Mouse (Mus musculus): Measurements from ENCODE around the gene Grip2.
A peak's percentile ranks its signal among the peaks of the same experiment; 100 is the strongest.

Gene Grip2

DNA sequence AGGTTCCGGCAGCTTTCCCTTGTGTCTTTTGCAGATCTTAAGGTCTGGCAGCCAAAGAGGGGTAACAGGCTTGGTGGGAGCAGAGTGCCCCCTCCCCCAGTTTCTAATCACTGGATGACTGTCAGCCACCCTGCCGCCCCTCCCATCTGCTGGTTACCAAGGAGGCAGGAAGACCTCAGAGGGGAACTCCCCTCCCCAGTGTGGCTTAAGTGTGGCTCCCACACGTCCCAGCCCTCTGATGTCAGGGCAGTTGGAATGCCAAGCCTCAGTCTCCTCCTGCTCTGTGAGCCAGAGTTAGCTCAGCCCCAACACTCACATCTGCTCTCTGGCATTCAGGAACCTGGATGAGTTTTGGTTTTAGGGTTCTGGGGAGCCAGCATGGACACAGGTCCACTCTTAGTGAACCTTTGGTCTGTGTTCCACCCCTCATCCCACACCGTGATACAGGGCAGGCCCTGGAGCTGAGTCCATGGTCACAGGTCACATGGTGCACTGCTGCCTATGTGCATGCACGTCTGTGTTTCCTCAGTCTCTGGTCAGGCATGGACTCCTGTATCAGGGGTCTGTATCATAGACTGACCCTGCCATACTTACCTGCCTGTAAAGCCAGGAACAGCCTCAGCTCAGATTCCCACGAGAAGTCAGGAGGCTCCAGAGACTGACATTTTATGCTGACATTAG, 98.0 kb downstream of the Grip2 start:
- DNase-seq = no peak

DNA sequence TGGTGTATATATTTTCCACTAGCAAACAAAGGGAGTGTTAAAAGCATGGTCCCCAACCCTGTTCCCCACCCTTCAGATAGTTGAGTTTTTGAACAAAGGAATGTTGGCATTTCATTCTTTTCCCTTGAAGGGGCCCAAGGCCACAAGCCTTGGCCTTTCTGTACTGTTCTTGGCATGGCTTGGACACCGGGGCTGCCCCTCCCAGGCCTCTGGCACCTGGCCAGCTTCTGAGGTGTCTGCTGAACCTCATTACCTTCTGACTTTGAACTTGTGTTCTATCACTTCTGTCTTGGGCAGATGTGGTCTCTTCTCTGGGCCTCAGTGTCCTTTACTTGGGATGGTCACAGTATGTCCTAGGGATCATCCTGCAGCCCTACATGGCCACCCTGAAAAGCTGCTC, 99.7 kb downstream of the Grip2 start:
- DNase-seq = no peak

DNA sequence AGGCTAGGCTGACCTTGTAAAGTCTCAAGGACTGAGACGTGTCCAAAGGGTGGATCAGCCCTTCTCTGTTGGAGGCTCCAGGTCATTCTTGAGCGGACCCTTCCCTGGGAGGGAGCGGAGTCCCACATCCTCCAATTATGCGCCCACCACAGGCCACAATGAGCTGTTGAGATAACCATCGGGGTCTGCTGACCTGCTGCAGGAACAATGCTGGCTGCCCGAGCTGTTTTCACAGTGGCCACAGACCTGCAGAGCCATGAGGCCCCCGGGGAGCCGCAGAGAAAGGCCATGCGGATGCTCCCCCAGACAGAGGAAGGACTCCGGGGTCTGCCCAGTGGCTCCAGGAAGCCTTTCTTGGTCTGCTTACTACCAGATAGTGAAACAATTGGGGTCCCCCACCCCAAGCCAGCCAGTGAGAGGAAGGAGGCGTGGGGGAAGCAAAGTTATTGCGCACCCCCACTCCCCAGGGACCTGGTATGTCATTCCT, 105.8 kb downstream of the Grip2 start:
- DNase-seq = no peak

- DNase-seq = no peak
These were observed 106.3 kb downstream of the Grip2 start for GRCm38 (mm10) chr6:91720588-91721214.

GRCm38 (mm10) chr6:91719865-91720533, 107.1 kb downstream of the Grip2 start:
- DNase-seq = peak; percentile 88

GRCm38 (mm10) chr6:91719042-91719747, 107.9 kb downstream of the Grip2 start:
- DNase-seq = peak; percentile 70

DNA sequence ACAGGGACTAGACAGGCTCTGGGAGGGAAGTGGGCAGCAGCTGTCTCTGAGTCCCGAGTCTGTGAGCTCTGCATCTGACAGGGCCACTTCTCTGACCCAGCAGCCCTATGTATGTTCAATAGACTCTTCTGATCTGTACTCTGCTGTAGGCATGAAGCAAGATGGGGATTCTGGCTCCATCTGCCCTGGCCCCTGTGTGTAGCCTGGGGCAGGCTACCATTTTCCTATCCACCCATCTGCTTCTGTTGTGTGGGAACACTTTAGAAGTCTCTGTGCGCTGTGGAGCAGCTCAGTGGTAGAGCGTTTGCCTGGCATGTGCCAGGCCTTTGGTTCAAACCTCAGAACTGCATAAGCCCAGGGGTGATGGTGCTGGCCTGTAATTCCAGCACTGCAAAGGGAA, 108.4 kb downstream of the Grip2 start:
- DNase-seq = no peak

- DNase-seq = no peak
These were observed 109.0 kb downstream of the Grip2 start for GRCm38 (mm10) chr6:91718067-91718466.

DNA sequence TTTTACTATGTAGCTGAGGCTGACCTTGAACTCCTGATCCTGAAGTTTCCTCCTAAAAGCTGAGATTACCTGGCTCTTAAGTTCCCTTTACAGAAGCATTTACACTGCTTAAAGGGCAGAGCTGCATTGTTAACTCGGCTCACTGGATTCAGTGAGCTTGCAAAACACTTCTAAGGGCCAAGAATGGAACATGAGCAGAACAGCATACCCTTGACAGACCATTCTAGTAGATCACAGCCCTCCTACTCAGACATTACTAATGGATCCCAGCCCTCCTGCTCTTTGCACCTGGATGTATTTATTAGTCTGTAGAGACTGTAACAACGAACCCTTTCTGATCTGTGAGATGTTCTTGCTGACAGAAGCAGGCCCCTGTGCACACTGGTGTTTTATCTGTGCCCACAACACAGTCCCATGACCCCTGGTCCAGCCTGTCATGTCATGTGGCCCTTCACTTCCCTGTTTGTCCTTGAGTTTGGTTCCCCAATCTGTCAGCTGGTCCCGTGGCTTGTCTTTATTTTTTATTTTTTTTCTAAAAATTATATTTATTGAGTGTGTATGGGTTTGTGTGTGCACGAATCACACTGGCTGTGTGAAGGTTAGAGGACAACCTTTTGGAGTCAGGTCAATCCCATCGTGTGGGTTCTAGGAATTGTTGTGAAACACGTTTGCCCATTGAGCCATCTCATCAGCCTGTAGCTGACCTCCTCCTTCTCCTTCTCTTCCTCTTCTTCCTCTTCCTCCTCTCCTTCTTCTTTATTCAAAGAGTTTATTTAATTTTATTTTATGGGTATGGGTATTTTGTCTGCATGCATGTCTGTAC, 110.9 kb downstream of the Grip2 start:
- no peak for DNase-seq

DNA sequence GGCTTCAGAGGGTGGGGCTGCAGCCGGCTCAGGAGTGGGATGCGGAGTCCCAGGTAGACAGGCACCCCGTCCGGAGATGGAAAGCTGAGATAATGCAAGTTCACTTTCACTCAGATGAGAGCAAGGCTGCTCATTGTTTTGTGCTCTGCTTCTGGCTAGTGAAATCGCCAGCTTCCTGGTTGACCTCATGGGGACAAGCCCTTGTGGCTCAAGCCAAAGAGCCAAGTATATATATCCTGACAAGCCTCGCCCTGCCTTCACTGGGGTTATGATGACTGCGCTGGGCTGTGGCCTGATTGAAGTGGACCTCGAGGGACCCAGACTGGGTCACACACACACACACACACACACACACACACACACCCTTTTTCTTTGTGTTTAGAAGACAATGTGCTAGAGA, 112.0 kb downstream of the Grip2 start:
- DNase-seq = no peak

DNA sequence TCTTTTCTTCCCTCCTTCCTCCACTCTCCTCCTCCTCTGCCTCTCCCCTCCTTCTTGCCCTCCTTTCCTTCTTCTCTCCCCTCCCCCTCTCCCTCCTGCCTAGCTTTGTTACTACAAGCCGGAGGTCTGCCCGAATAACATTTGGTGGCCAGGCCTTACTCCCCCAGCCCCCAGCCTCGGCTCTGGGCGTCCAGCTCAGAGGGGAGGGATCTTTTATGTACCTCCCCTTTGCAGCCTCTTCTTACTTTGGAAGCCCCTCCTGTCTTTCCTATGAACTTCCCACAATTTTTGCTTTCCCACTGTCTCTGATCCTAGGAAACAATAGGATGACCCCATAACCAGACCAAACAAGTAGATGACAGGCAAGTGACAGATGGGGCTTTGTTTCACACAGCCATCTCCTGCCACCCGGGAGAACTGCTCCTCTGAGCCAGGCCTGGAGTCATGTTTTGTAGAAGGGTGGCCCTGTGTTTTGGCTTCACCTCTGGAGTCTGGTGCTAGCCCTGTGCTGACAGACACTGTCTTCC, 113.6 kb downstream of the Grip2 start:
- DNase-seq = peak; percentile 92

DNA sequence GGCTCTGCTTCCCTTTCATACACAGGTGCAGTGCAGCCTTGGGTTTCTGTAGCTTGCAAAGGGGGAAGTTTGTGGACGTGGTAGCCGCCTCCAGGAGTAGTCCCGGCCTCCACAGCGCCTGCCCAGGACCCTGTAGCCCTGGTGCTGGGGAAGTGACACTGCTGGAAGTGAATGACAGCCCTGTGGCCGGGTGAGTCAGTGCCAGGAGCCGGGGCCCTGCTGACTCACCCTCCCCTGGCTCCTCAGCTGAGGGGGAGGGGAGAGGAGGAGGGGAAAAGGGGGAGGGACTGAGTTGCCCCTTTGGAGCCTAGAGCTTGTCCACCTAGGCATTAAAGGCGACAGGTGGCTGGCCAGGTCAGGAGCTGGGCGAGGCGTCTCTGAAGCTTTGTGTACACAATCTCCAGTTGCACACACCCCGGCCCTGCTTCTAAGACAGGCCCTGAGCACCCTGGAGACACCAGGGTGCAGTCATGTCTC, 114.2 kb downstream of the Grip2 start:
- DNase-seq = peak; percentile 75

DNA sequence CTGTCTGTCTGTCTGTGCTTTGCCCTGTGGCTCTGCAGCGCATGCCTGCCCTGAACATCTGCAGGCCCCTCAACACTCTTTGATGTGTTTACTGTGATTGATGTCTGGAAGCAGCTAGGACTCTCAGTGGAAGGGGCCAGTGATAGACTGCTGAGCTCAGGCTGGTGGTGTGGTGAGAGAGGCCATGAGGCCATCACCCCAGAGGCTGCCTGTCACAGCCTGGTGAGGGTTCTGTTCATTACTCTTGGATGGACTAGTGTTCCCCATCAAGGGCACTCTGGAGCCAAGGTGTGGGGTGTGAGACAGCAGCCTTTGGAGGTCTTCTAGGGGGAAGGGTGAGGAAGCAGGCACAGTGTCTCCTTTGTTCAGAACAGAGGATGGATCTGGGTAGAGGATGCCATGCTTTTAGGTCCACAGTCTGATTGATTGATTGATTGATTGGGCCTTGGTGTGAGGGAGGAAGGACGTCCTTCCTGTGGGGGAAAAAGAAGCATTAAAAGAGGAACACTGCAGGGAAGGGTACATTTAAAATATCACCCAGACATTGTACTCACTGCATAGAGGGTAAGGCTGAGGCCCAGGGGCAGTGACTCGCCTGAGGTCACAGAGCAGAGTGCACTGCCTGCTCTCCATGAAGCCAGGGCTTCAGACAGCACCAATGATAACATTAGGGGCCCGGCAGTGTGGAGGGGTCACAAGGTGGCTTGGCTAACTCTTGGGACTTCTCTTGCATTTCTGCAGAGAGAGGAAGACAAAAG, 114.8 kb downstream of the Grip2 start:
- peak; percentile 21 for DNase-seq

All from retina, postnatal 1 day (tissue).